Mouse (Mus musculus): Measurements from ENCODE around the gene Ciz1.

DNA sequence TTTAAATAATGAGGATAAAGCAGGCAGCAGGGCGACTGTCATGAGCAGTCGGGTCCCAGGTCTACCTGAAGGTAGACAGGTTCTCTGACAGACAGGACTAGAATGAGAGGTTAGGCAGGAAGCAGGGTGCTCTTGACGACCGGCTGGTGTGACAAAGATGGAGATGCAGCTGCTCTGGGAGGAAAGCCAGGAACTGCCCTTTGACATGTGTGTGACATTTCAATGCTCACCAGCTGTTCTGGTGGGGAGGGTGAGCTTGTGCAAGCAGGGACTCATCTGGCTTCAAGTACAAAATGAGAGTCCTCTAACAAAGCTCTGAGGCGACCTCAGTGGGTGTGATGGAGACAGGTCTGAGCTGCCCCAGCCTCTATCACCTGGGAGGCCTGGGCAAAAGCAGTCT, 61.8 kb downstream of the Ciz1 start:
- TF ChIP-seq CTCF (IDR thresholded peaks at IDR 0.05; ENCODE audit: borderline replicate concordance, insufficient read depth, low read length) = no peak
- TF ChIP-seq POLR2A (IDR thresholded peaks at IDR 0.05; ENCODE audit: low read depth, low read length) = no peak

Data from embryonic fibroblast, embryonic 13.5 days (primary cell).